ENCODE assay signal across 8 mouse cellular contexts in genomic region chr11:118354636-118355191, GRCm38 (mm10). TPM values are rescaled to one million over a fixed set of nuclear protein-coding genes. Genes with fewer than 3 reads are reported as not detected.
DNase-seq lines count a peak whose midpoint lies in the region; ATAC-seq and TF ChIP-seq lines count a peak whose summit lies in the region.

No protein-coding gene starts in this region.

- peak overlapping the region; percentile 97 for H3K9ac ChIP-seq in heart, embryonic 15.5 days
- peak overlapping the region; percentile 98 for H3K9ac ChIP-seq in limb, embryonic 14.5 days (ENCODE audit: low read depth, low read length, severe bottlenecking)
- H3K9ac ChIP-seq in midbrain, embryonic 15.5 days, result peak overlapping the region; percentile 76

- intact Hi-C loops in left cerebral cortex, adult 2 months (cut with DNase I), result loop anchor here (2.0 kb wide), 1 partner anchor 38 kb away; no protein-coding TSS in a partner anchor

- peak in 1 of 2 experiments; percentile 38 for DNase-seq in left cerebral cortex, adult 2 months (ENCODE audit: extremely low spot score in 1 of 2, low spot score in 2 of 2)
- no peak for DNase-seq in left cerebral cortex, adult 11 months (ENCODE audit: low spot score)
- no peak for DNase-seq in Patski (ENCODE audit: low read depth, low spot score)
- peak; percentile 39 for DNase-seq in embryo, embryonic 9.5 days (ENCODE audit: extremely low spot score)
- no peak for DNase-seq in limb, embryonic 14.5 days (ENCODE audit: low spot score)
- DNase-seq in natural killer cell, adult 2 months (ENCODE audit: low spot score in 2 of 2), result no peak

- peak overlapping the region; percentile 71 for H3K4me3 ChIP-seq in left cerebral cortex, adult 2 months
- H3K4me3 ChIP-seq in heart, embryonic 15.5 days, result peak overlapping the region; percentile 92
- peak overlapping the region; percentile 93 for H3K4me3 ChIP-seq in limb, embryonic 14.5 days (replicated peaks; ENCODE audit: low read length)
- H3K4me3 ChIP-seq in midbrain, embryonic 15.5 days, result peak overlapping the region; percentile 85

- in situ Hi-C loops in Patski (cut with MboI; ENCODE audit: low pct_unique_long_range_greater_than_20kb), result no loop called here

- WGBS in heart, embryonic 15.5 days, result under 1% methylated on average over 47 of the region's 47 CpGs
- WGBS in limb, embryonic 14.5 days, result 1% methylated on average over 20 of the region's 47 CpGs
- WGBS in midbrain, embryonic 15.5 days, result under 1% methylated on average over 45 of the region's 47 CpGs

- H3K36me3 ChIP-seq in heart, embryonic 15.5 days, result no peaks in the 10 kb centered on the region
- peaks cover 23% of the 10 kb centered on the region for H3K36me3 ChIP-seq in limb, embryonic 14.5 days (ENCODE audit: control insufficient read depth, insufficient read depth, low read length)
- no peaks in the 10 kb centered on the region for H3K36me3 ChIP-seq in midbrain, embryonic 15.5 days (replicated peaks)

- peak overlapping the region; percentile 83 for H3K4me2 ChIP-seq in heart, embryonic 15.5 days
- peak overlapping the region; percentile 86 for H3K4me2 ChIP-seq in limb, embryonic 14.5 days (replicated peaks; ENCODE audit: low read depth, low read length, severe bottlenecking)
- H3K4me2 ChIP-seq in midbrain, embryonic 15.5 days, result peak overlapping the region; percentile 88

- POLR2A ChIA-PET in Patski (lab: Charles Lee), result interaction anchor here (0.7 to 2.2 kb wide), 5 partner anchors 8 to 38 kb away, joined by 3 to 8 read pairs (median 4); no protein-coding TSS in a partner anchor

- peaks cover 26% of the 10 kb centered on the region for H3K4me1 ChIP-seq in heart, embryonic 15.5 days (replicated peaks)
- H3K4me1 ChIP-seq in limb, embryonic 14.5 days (ENCODE audit: control insufficient read depth, insufficient read depth, low read length), result peaks cover 37% of the 10 kb centered on the region
- H3K4me1 ChIP-seq in midbrain, embryonic 15.5 days, result peaks cover 35% of the 10 kb centered on the region

- H3K27me3 ChIP-seq in Patski, result no peaks in the 10 kb centered on the region
- H3K27me3 ChIP-seq in heart, embryonic 15.5 days, result no peaks in the 10 kb centered on the region
- no peaks in the 10 kb centered on the region for H3K27me3 ChIP-seq in limb, embryonic 14.5 days (ENCODE audit: control insufficient read depth, insufficient read depth, low read length)
- H3K27me3 ChIP-seq in midbrain, embryonic 15.5 days (replicated peaks), result no peaks in the 10 kb centered on the region

- TF ChIP-seq CTCF in left cerebral cortex, adult 2 months (IDR thresholded peaks at IDR 0.05), result no peak
- no peak for TF ChIP-seq CTCF in Patski (IDR thresholded peaks at IDR 0.05)

- TF ChIP-seq POLR2A in limb, embryonic 14.5 days (IDR thresholded peaks at IDR 0.05; ENCODE audit: borderline replicate concordance, extremely low read depth, insufficient read depth, insufficient read length), result no peak

- peak overlapping the region; percentile 89 for H3K27ac ChIP-seq in left cerebral cortex, adult 2 months
- H3K27ac ChIP-seq in heart, embryonic 15.5 days, result peak overlapping the region; percentile 93
- peak overlapping the region; percentile 96 for H3K27ac ChIP-seq in limb, embryonic 14.5 days (replicated peaks; ENCODE audit: low read depth, low read length)
- H3K27ac ChIP-seq in midbrain, embryonic 15.5 days, result peak overlapping the region; percentile 92

- H3K9me3 ChIP-seq in heart, embryonic 15.5 days (replicated peaks), result no peaks in the 10 kb centered on the region
- H3K9me3 ChIP-seq in limb, embryonic 14.5 days (ENCODE audit: control insufficient read depth, low read length), result no peaks in the 10 kb centered on the region
- no peaks in the 10 kb centered on the region for H3K9me3 ChIP-seq in midbrain, embryonic 15.5 days

- ATAC-seq in Patski, result peak; percentile 26
- ATAC-seq in heart, embryonic 15.5 days (replicated peaks; ENCODE audit: insufficient number of reproducible peaks, insufficient read depth, low FRiP score, low read depth), result peak; percentile 51
- peak; percentile 45; the same call in 1 of the 2 replicates for ATAC-seq in limb, embryonic 14.5 days (ENCODE audit: low FRiP score, low read depth)
- peak; percentile 63 for ATAC-seq in midbrain, embryonic 15.5 days (replicated peaks)

- CTCF ChIA-PET in Patski (lab: Charles Lee), result interaction anchor here (1.1 kb wide), 1 partner anchor 47 kb away, joined by 3 read pairs; the partner anchor contains the start of gene Lgals3bp

RNA-seq across cellular contexts. Expression of gene Timp2, which starts 0.8 kb away (rescaled TPM):
- total RNA-seq in left cerebral cortex, adult 2 months (2021), result 100 to 1,000 TPM; 221 to 255 TPM
- 459 TPM for polyA plus RNA-seq in Patski (2021)
- polyA plus RNA-seq in heart, embryonic 15.5 days (2015; fragmentation: Nextera tagmentation; extraction: Ambion mirVana), result 67.1 and 85.2 TPM in 2 replicates
- polyA plus RNA-seq in limb, embryonic 14.5 days (2012; rRNA removed), result 175 and 202 TPM in 2 replicates
- 202 and 223 TPM in 2 replicates for polyA plus RNA-seq in limb, embryonic 14.5 days (2014; fragmentation: Nextera tagmentation; extraction: Ambion mirVana)
- 83.4 and 83.6 TPM in 2 replicates for polyA plus RNA-seq in midbrain, embryonic 15.5 days (2015; fragmentation: Nextera tagmentation; extraction: Ambion mirVana)

RNA-seq across cellular contexts. Expression of gene Cep295nl, which starts 12.4 kb away (rescaled TPM):
- 1 to 10 TPM; 1.5 to 1.8 TPM for total RNA-seq in left cerebral cortex, adult 2 months (2021)
- 0.41 TPM for polyA plus RNA-seq in Patski (2021)
- 0.20 and 0.33 TPM in 2 replicates for polyA plus RNA-seq in heart, embryonic 15.5 days (2015; fragmentation: Nextera tagmentation; extraction: Ambion mirVana)
- polyA plus RNA-seq in limb, embryonic 14.5 days (2012; rRNA removed), result 0.69 and 0.85 TPM in 2 replicates
- polyA plus RNA-seq in limb, embryonic 14.5 days (2014; fragmentation: Nextera tagmentation; extraction: Ambion mirVana), result 1.3 and 1.6 TPM in 2 replicates
- polyA plus RNA-seq in midbrain, embryonic 15.5 days (2015; fragmentation: Nextera tagmentation; extraction: Ambion mirVana), result 0.09 and 0.27 TPM in 2 replicates

RNA-seq across cellular contexts. Expression of gene Lgals3bp, which starts 47.2 kb away (rescaled TPM):
- 10 to 100 TPM; 17.1 to 20.0 TPM for total RNA-seq in left cerebral cortex, adult 2 months (2021)
- 113 TPM for polyA plus RNA-seq in Patski (2021)
- 9.6 and 20.7 TPM in 2 replicates for polyA plus RNA-seq in heart, embryonic 15.5 days (2015; fragmentation: Nextera tagmentation; extraction: Ambion mirVana)
- 13.7 and 19.7 TPM in 2 replicates for polyA plus RNA-seq in limb, embryonic 14.5 days (2012; rRNA removed)
- polyA plus RNA-seq in limb, embryonic 14.5 days (2014; fragmentation: Nextera tagmentation; extraction: Ambion mirVana), result 8.2 and 8.7 TPM in 2 replicates
- polyA plus RNA-seq in midbrain, embryonic 15.5 days (2015; fragmentation: Nextera tagmentation; extraction: Ambion mirVana), result 5.1 and 6.7 TPM in 2 replicates
